Mouse (Mus musculus) olfactory bulb, adult 2 months (tissue): ENCODE data around the gene Col4a2.

ENCODE experiments used
- CTCF ChIP-seq: fragments of 200-500 bp; IDR thresholded peaks from 2 replicates; pipeline ENCODE4 v1.5.1; 2012; ENCODE audit warnings: low read depth, mild to moderate bottlenecking, low read length, moderate library complexity; ENCODE audit not compliant: insufficient read depth
- POLR2A ChIP-seq: fragments of 200-500 bp; IDR thresholded peaks from 2 replicates; pipeline ENCODE4 v1.6.1; 2012; ENCODE audit warnings: mild to moderate bottlenecking, low read depth, low read length, moderate library complexity; ENCODE audit not compliant: insufficient read depth

- no peak for TF ChIP-seq POLR2A
- no peak for TF ChIP-seq CTCF
Measured at GRCm38 (mm10) chr8:11355900-11356299, 43.3 kb downstream of the Col4a2 start.
